Mouse (Mus musculus): ENCODE data around the gene Gm20695. TPM values are rescaled to one million over a fixed set of nuclear protein-coding genes. Genes with fewer than 3 reads are reported as not detected.
"Not testable (repeated sequence)": the region's sequence is repeated elsewhere in the genome, so short reads cannot be mapped to it uniquely, and the experiment has no call there.

The Gm20695 gene
- not detected for total RNA-seq (2021)
- long read RNA-seq, experiment 1, partial matches to known transcripts: 0 of 2 reads
- long read RNA-seq, experiment 1, other reads (novel, unspliced or antisense): 2 of 2 reads
- long read RNA-seq, experiment 2: 0 reads

- peak; percentile 95 for DNase-seq (ENCODE audit: low spot score)
Measured at GRCm38 (mm10) chr16:3884201-3885064, at the start of gene Gm20695, which contains the start of gene Zfp597. Gene Gm20695, plus strand, starts transcription at chr16:3884648. Gene Zfp597, minus strand, starts transcription at chr16:3884561.

GRCm38 (mm10) chr16:3835461-3835860 is 49.0 kb upstream of the Gm20695 start:
- DNase-seq (ENCODE audit: low spot score): no peak

- DNase-seq (ENCODE audit: low spot score): no peak
Measured at GRCm38 (mm10) chr16:3839157-3839885, 45.1 kb upstream of the Gm20695 start.

GRCm38 (mm10) chr16:3842989-3843388 is 41.5 kb upstream of the Gm20695 start:
- no peak for DNase-seq (ENCODE audit: low spot score)

- no peak for DNase-seq (ENCODE audit: low spot score)
Measured at GRCm38 (mm10) chr16:3843796-3844195, 40.7 kb upstream of the Gm20695 start.

GRCm38 (mm10) chr16:3846711-3847518 is 37.5 kb upstream of the Gm20695 start, which contains the start of gene Zfp174:
Gene Zfp174, plus strand, starts transcription at chr16:3847268.
- DNase-seq (ENCODE audit: low spot score): peak; percentile 98

GRCm38 (mm10) chr16:3847871-3848270 is 36.6 kb upstream of the Gm20695 start:
- no peak for DNase-seq (ENCODE audit: low spot score)

GRCm38 (mm10) chr16:3848416-3848815 is 36.0 kb upstream of the Gm20695 start:
- DNase-seq (ENCODE audit: low spot score): no peak

GRCm38 (mm10) chr16:3851301-3851700 is 33.1 kb upstream of the Gm20695 start:
- DNase-seq (ENCODE audit: low spot score): not testable (repeated sequence)

- DNase-seq (ENCODE audit: low spot score): no peak
Measured at GRCm38 (mm10) chr16:3852586-3852985, 31.9 kb upstream of the Gm20695 start.

- DNase-seq (ENCODE audit: low spot score): no peak
Measured at GRCm38 (mm10) chr16:3854437-3855182, 29.8 kb upstream of the Gm20695 start.

GRCm38 (mm10) chr16:3855776-3856175 is 28.7 kb upstream of the Gm20695 start:
- no peak for DNase-seq (ENCODE audit: low spot score)

GRCm38 (mm10) chr16:3859254-3859653 is 25.2 kb upstream of the Gm20695 start:
- DNase-seq (ENCODE audit: low spot score): no peak

- DNase-seq (ENCODE audit: low spot score): no peak
Measured at GRCm38 (mm10) chr16:3871815-3872214, 12.6 kb upstream of the Gm20695 start.

GRCm38 (mm10) chr16:3872216-3873047 is 12.0 kb upstream of the Gm20695 start, which contains the start of gene Naa60:
Gene Naa60, plus strand, starts transcription at chr16:3872375.
- DNase-seq (ENCODE audit: low spot score): peak; percentile 86

- DNase-seq (ENCODE audit: low spot score): no peak
Measured at GRCm38 (mm10) chr16:3876346-3876745, 8.1 kb upstream of the Gm20695 start.

- no peak for DNase-seq (ENCODE audit: low spot score)
Measured at GRCm38 (mm10) chr16:3885065-3885670, 720 bp downstream of the Gm20695 start.

GRCm38 (mm10) chr16:3891621-3892295 is 7.3 kb downstream of the Gm20695 start:
- DNase-seq (ENCODE audit: low spot score): no peak

- DNase-seq (ENCODE audit: low spot score): no peak
Measured at GRCm38 (mm10) chr16:3893739-3894138, 9.3 kb downstream of the Gm20695 start.
